21 mouse cellular contexts compared by ENCODE assay signal in genomic region chr1:74370040-74370439, GRCm38 (mm10). TPM values are rescaled to one million over a fixed set of nuclear protein-coding genes. Genes with fewer than 3 reads are reported as not detected.
"Had no signal": no experiment of that assay in that cellular context is flagged by ENCODE, and none has a peak within 500 bp of the region (broad histone marks: within the 10 kb centered on the region; RNA-seq: fewer than 3 reads in every experiment).

No protein-coding gene starts in this region.

- H3K4me2 ChIP-seq: lung, embryonic 14.5 days; midbrain, embryonic 12.5 days; neural tube, embryonic 13.5 days; neural tube, embryonic 15.5 days had no signal

- H3K9ac ChIP-seq: lung, embryonic 14.5 days; midbrain, embryonic 12.5 days; neural tube, embryonic 13.5 days; neural tube, embryonic 15.5 days had no signal

- DNase-seq: lung, adult 18-20 months; lung, embryonic 14.5 days; lung, postnatal 14 days; lung, postnatal 36 days; midbrain, embryonic 14.5 days; retina, postnatal 1 day; right cerebral cortex, adult 18-20 months; right cerebral cortex, postnatal 25 days; right cerebral cortex, postnatal 4 days; spleen, adult 18-20 months; thymus, adult 18-20 months; thymus, postnatal 14 days; thymus, postnatal 4 days had no signal

- H3K27ac ChIP-seq: midbrain, embryonic 10.5 days; midbrain, embryonic 12.5 days; neural tube, embryonic 13.5 days; neural tube, embryonic 15.5 days had no signal

- ATAC-seq: midbrain, embryonic 16.5 days had no signal

- H3K4me3 ChIP-seq: midbrain, embryonic 10.5 days; midbrain, embryonic 12.5 days; myocyte; neural tube, embryonic 13.5 days; neural tube, embryonic 15.5 days had no signal

- H3K9me3 ChIP-seq: midbrain, embryonic 10.5 days; midbrain, embryonic 12.5 days; neural tube, embryonic 13.5 days; neural tube, embryonic 15.5 days had no signal

- H3K36me3 ChIP-seq: midbrain, embryonic 10.5 days; midbrain, embryonic 12.5 days; neural tube, embryonic 13.5 days; neural tube, embryonic 15.5 days had no signal

- H3K27me3 ChIP-seq: neural tube, embryonic 15.5 days had no signal

RNA-seq across cellular contexts. Expression of gene Catip, which starts 8.1 kb away (rescaled TPM):
- total RNA-seq: megakaryocyte-erythroid progenitor cell, adult 5-6 weeks had no signal

RNA-seq across cellular contexts. Expression of gene Vil1, which starts 39.1 kb away (rescaled TPM):
- total RNA-seq: megakaryocyte, adult 5-6 weeks; megakaryocyte-erythroid progenitor cell, adult 5-6 weeks had no signal
